Mouse (Mus musculus): Measurements from ENCODE around the gene Guca2a. TPM values are rescaled to one million over a fixed set of nuclear protein-coding genes. Genes with fewer than 3 reads are reported as not detected.
A peak's percentile ranks its signal among the peaks of the same experiment; 100 is the strongest.

Gene Guca2a
- total and polyA plus RNA-seq, 2 experiments from 2014 or later: 0.42 TPM; not detected in 1

DNA sequence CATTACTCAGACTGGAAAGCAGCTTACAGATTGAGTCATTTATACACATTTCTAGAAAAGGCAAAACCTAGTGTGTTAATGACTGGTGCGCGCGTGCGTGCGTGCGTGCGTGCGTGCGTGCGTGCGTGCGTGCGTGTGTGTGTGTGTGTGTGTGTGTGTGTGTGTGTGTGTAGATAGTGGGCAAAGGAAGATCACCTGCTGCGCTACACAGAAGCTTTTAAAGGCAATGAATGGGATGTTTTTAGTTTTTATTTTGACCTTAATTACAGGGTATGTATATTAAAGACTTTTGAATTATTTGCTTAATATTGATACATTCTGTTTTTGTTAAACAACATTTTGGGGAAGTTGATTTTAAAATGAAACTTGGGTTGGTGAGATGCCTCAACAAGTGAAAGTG, 43.2 kb upstream of the Guca2a start:
- no peak for DNase-seq (ENCODE audit: low spot score)
- Histone ChIP-seq H3K27me3 (ENCODE audit: control insufficient read depth, insufficient read depth, low read length) (no peaks in the 10 kb centered on the region), H3K4me1 (ENCODE audit: control insufficient read depth, insufficient read depth) (peaks cover 6% of the 10 kb centered on the region; the same call in 1 of the 2 replicates), H3K4me2 (ENCODE audit: low read depth, low read length) (no peak overlapping the region), H3K9me3 (replicated peaks; ENCODE audit: control insufficient read depth, low read length) (no peaks in the 10 kb centered on the region), H3K27ac (ENCODE audit: low read depth) (no peak overlapping the region), H3K4me3 (ENCODE audit: low read depth, low read length) (no peak overlapping the region), H3K36me3 (replicated peaks; ENCODE audit: control insufficient read depth, insufficient read depth, low read length) (no peaks in the 10 kb centered on the region), H3K9ac (replicated peaks; ENCODE audit: low read depth, low read length) (no peak overlapping the region)
- TF ChIP-seq CTCF (IDR thresholded peaks at IDR 0.05; ENCODE audit: low read depth) (no peak), EP300 (IDR thresholded peaks at IDR 0.05; ENCODE audit: low read depth) (no peak)
- ATAC-seq (ENCODE audit: insufficient read depth, low read depth): no peak
- 92% methylated on average over 14 of the region's 14 CpGs for WGBS

DNA sequence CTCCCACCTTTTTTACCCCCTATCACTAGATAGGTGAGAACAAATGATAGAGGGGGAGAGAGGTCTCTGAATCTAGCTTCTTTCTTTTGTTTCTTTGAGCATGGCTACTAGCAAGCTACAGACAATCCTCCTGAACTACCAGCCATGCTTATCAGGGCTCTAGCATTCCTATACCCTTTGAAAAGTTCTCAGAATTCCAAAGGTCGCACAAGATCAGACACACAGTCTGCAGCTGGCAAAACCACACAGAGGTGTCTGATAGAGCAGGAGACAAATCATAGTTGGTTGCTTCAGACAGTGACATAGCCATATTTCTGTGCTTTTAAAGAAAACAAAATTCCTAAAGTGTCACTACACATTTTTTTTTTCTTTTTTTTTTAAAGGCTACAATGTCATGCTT, 37.9 kb upstream of the Guca2a start:
- no peak overlapping the region for H3K4me3 ChIP-seq (ENCODE audit: low read depth, low read length)
- no peaks in the 10 kb centered on the region for H3K27me3 ChIP-seq (ENCODE audit: control insufficient read depth, insufficient read depth, low read length)
- H3K36me3 ChIP-seq (replicated peaks; ENCODE audit: control insufficient read depth, insufficient read depth, low read length): peaks cover 5% of the 10 kb centered on the region; the same call in 1 of the 2 replicates
- TF ChIP-seq CTCF (IDR thresholded peaks at IDR 0.05; ENCODE audit: low read depth) (no peak), EP300 (IDR thresholded peaks at IDR 0.05; ENCODE audit: low read depth) (no peak)
- H3K27ac ChIP-seq (ENCODE audit: low read depth): peak overlapping the region; percentile 57
- no peak overlapping the region for H3K9ac ChIP-seq (replicated peaks; ENCODE audit: low read depth, low read length)
- DNase-seq (ENCODE audit: low spot score) (peak; percentile 44), ATAC-seq (ENCODE audit: insufficient read depth, low read depth) (peak; percentile 58; the same call in 1 of the 2 replicates)
- peaks cover 5% of the 10 kb centered on the region; the same call in 1 of the 2 replicates for H3K4me1 ChIP-seq (ENCODE audit: control insufficient read depth, insufficient read depth)
- 10% methylated on average over 1 of the region's 1 CpGs for WGBS
- H3K4me2 ChIP-seq (ENCODE audit: low read depth, low read length): no peak overlapping the region
- H3K9me3 ChIP-seq (replicated peaks; ENCODE audit: control insufficient read depth, low read length): no peaks in the 10 kb centered on the region

DNA sequence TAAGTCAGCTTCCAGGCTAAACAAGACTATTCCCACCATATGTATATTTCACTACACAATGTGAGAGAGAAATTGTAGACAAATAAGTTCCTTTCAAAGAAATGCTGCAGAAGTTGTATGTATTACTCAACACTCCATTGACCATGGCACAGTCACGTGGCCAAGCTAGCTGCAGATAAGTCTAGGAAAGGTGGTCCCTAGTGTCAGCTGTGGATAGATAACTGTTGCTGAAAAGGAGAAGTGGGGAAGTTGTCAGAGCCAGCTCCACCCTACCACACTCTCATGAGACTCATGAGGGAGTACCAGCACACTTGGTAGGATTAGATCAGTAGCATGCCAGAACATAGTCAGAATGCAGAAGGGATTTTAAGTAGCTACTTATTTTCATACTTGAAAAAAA, 28.0 kb upstream of the Guca2a start:
- ATAC-seq (ENCODE audit: insufficient read depth, low read depth) (no peak), DNase-seq (ENCODE audit: low spot score) (no peak)
- no peak overlapping the region for H3K27ac ChIP-seq (ENCODE audit: low read depth)
- TF ChIP-seq EP300 (IDR thresholded peaks at IDR 0.05; ENCODE audit: low read depth): no peak
- no peak for TF ChIP-seq CTCF (IDR thresholded peaks at IDR 0.05; ENCODE audit: low read depth)
- 41% methylated on average over 1 of the region's 1 CpGs for WGBS
- H3K27me3 ChIP-seq (ENCODE audit: control insufficient read depth, insufficient read depth, low read length): no peaks in the 10 kb centered on the region
- H3K4me1 ChIP-seq (ENCODE audit: control insufficient read depth, insufficient read depth): peaks cover 7% of the 10 kb centered on the region; the same call in 1 of the 2 replicates
- H3K9ac ChIP-seq (replicated peaks; ENCODE audit: low read depth, low read length): no peak overlapping the region
- peaks cover 12% of the 10 kb centered on the region; the same call in 1 of the 2 replicates for H3K36me3 ChIP-seq (replicated peaks; ENCODE audit: control insufficient read depth, insufficient read depth, low read length)
- no peak overlapping the region for H3K4me3 ChIP-seq (ENCODE audit: low read depth, low read length)
- no peaks in the 10 kb centered on the region for H3K9me3 ChIP-seq (replicated peaks; ENCODE audit: control insufficient read depth, low read length)
- H3K4me2 ChIP-seq (ENCODE audit: low read depth, low read length): no peak overlapping the region

DNA sequence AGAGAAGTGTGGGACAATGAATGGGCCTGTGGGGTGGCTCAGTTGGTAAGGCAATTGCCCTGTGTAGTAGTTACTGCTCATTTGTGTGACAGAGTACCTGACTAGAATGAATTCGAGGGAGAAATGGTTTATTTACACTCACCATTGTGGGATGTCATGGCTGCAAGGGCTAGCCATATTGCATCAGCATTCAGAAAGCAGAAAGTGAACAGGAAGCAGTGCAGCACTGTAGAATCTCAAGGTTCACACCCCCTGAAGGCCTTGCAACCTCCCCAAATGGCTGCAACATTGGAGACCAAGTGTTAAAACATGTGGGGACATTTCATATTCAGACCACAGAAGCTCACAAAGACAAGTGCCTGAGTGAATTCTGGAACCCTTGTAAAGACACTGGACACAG, 23.4 kb upstream of the Guca2a start:
- H3K9me3 ChIP-seq (replicated peaks; ENCODE audit: control insufficient read depth, low read length): no peaks in the 10 kb centered on the region
- H3K27ac ChIP-seq (ENCODE audit: low read depth): 0 out of 2 replicates have a peak overlapping the region, but pooled peaks have one; percentile 51
- no peak overlapping the region for H3K4me3 ChIP-seq (ENCODE audit: low read depth, low read length)
- ATAC-seq (ENCODE audit: insufficient read depth, low read depth) (no peak), DNase-seq (ENCODE audit: low spot score) (no peak)
- H3K4me2 ChIP-seq (ENCODE audit: low read depth, low read length): no peak overlapping the region
- 79% methylated on average over 1 of the region's 1 CpGs for WGBS
- H3K36me3 ChIP-seq (replicated peaks; ENCODE audit: control insufficient read depth, insufficient read depth, low read length): peaks cover 23% of the 10 kb centered on the region
- H3K9ac ChIP-seq (replicated peaks; ENCODE audit: low read depth, low read length): no peak overlapping the region
- peaks cover 7% of the 10 kb centered on the region; the same call in 1 of the 2 replicates for H3K4me1 ChIP-seq (ENCODE audit: control insufficient read depth, insufficient read depth)
- TF ChIP-seq CTCF (IDR thresholded peaks at IDR 0.05; ENCODE audit: low read depth) (no peak), EP300 (IDR thresholded peaks at IDR 0.05; ENCODE audit: low read depth) (no peak)
- no peaks in the 10 kb centered on the region for H3K27me3 ChIP-seq (ENCODE audit: control insufficient read depth, insufficient read depth, low read length)

DNA sequence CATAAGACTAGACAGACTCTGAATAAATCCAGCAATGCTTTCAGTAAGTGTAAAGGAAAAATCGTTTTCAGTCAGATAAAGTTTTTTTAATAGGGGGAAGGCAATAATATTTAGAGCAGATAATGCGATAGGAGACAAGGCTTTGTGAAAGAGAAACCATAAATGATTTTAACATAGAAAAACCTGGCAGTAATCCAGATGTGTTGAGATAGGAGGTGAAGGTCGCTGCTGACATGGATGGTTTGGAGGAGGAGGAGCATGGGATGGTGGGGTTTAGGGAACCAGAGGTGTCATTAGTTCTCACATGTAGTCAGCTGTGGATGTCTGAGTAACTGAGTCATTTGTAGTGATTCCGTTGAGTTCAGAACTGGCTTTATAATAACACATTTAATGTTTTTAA, 22.8 kb upstream of the Guca2a start:
- Histone ChIP-seq H3K4me1 (ENCODE audit: control insufficient read depth, insufficient read depth) (peaks cover 7% of the 10 kb centered on the region; the same call in 1 of the 2 replicates), H3K36me3 (replicated peaks; ENCODE audit: control insufficient read depth, insufficient read depth, low read length) (peaks cover 27% of the 10 kb centered on the region), H3K9me3 (replicated peaks; ENCODE audit: control insufficient read depth, low read length) (no peaks in the 10 kb centered on the region), H3K4me3 (ENCODE audit: low read depth, low read length) (no peak overlapping the region), H3K27ac (ENCODE audit: low read depth) (peak overlapping the region; percentile 51; the same call in 1 of the 2 replicates), H3K4me2 (ENCODE audit: low read depth, low read length) (no peak overlapping the region), H3K9ac (replicated peaks; ENCODE audit: low read depth, low read length) (no peak overlapping the region), H3K27me3 (ENCODE audit: control insufficient read depth, insufficient read depth, low read length) (no peaks in the 10 kb centered on the region)
- TF ChIP-seq EP300 (IDR thresholded peaks at IDR 0.05; ENCODE audit: low read depth) (no peak), CTCF (IDR thresholded peaks at IDR 0.05; ENCODE audit: low read depth) (no peak)
- ATAC-seq (ENCODE audit: insufficient read depth, low read depth) (no peak), DNase-seq (ENCODE audit: low spot score) (no peak)
- WGBS: 34% methylated on average over 4 of the region's 4 CpGs

DNA sequence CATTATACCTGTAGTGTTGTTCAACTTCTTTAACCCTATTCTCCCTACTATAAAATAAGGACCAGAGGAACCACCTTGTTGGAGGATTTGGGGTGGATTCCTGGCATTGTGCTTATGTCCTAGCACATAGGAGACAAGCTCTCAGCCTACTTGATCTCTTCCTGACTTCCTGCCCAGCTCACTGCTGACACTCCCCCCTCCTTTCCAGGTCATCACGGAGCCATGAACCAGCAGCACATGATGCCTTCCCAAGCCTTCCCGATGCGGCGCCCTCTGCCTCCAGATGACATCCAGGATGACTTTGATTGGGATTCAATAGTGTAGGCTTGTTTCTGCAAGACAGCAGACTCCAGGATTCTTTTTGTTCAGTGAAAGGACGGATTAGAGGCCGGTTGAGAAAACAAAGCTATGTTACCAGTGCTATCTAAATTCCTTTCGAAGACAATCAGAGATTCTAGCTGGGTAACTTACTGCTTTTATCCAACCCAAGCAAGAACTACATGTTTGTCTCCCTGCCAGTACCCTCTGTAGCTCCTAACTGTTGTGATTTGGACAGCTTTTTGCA, 11.3 kb upstream of the Guca2a start:
- Histone ChIP-seq H3K36me3 (replicated peaks; ENCODE audit: control insufficient read depth, insufficient read depth, low read length) (peaks cover 61% of the 10 kb centered on the region), H3K9me3 (replicated peaks; ENCODE audit: control insufficient read depth, low read length) (no peaks in the 10 kb centered on the region), H3K4me2 (ENCODE audit: low read depth, low read length) (no peak overlapping the region), H3K4me1 (ENCODE audit: control insufficient read depth, insufficient read depth) (0 out of 2 replicates have a peak, but pooled peaks cover 4% of the 10 kb centered on the region), H3K27ac (ENCODE audit: low read depth) (peak overlapping the region; percentile 15; the same call in 1 of the 2 replicates), H3K27me3 (ENCODE audit: control insufficient read depth, insufficient read depth, low read length) (no peaks in the 10 kb centered on the region), H3K9ac (replicated peaks; ENCODE audit: low read depth, low read length) (no peak overlapping the region), H3K4me3 (ENCODE audit: low read depth, low read length) (no peak overlapping the region)
- 34% methylated on average over 7 of the region's 7 CpGs for WGBS
- DNase-seq (ENCODE audit: low spot score): peak; percentile 29
- TF ChIP-seq EP300 (IDR thresholded peaks at IDR 0.05; ENCODE audit: low read depth): no peak
- no peak for ATAC-seq (ENCODE audit: insufficient read depth, low read depth)
